Mouse (Mus musculus) lung, postnatal 0 days (tissue): ENCODE data around the gene AI464131.

Source experiments
- CTCF ChIP-seq: IDR thresholded peaks from 2 replicates; pipeline ENCODE4 v1.5.1; 2016; ENCODE audit warnings: antibody characterized with exemption, mild to moderate bottlenecking
- EP300 ChIP-seq: IDR thresholded peaks from 2 replicates; pipeline ENCODE4 v1.6.1; 2016; ENCODE audit warnings: antibody characterized with exemption, mild to moderate bottlenecking, control low read depth

GRCm38 (mm10) chr4:41498921-41499391 is 3.9 kb downstream of the AI464131 start:
- no peak for TF ChIP-seq CTCF
- no peak for TF ChIP-seq EP300
